Mouse (Mus musculus) kidney, postnatal 10 days (tissue): ENCODE measurements around the gene Dcpp2.
"Not testable (repeated sequence)": the region's sequence is repeated elsewhere in the genome, so short reads cannot be mapped to it uniquely, and the experiment has no call there.

Experiments used
- DNase-seq: peaks from one replicate; pipeline ENCODE4 v3.0.0; 2021; ENCODE audit warnings: mixed read lengths

The Dcpp2 gene

DNA sequence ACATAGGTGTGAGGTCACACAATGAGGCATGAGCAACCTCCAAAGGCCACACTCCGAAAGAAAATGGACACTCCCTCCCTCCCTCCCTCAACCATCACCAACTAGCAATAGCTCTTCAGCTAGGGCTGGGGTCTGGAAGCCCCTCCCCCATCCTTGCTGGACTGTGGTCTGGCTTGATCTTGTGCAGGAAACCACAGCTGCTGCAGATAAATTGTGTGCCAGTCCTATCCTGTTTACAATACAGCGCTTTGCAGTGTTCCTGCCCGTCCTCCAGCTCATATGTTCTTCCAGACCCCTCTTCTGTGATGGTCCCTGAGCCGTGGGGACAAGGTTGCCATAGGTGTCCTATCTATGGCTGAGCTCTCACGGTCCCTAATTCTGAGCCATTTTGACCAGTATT, 50.5 kb downstream of the Dcpp2 start:
- no peak for DNase-seq

GRCm38 (mm10) chr17:23941372-23941771, 60.7 kb downstream of the Dcpp2 start, which contains the start of gene Sbp:
Gene Sbp, plus strand, starts transcription at chr17:23941672.
- DNase-seq: no peak

DNA sequence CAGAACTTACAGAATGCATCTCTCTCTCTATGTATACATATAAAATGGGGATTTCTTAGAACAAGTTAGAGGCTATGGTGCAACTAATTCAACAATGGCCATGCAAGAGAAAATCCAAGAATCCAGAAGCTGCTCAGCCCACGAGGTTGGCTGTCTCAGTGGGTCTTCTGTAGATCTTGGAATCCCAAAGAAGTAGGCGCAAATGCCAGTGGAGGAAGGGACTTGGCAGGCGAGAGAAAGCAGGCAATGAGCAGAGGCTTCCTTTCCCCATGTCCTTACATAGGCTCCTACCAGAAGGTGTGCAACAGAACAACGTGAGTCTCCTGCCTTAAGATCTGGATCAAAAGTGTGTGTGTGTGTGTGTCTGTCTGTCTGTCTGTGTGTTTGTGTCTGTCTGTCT, 66.8 kb downstream of the Dcpp2 start:
- DNase-seq: not testable (repeated sequence)

DNA sequence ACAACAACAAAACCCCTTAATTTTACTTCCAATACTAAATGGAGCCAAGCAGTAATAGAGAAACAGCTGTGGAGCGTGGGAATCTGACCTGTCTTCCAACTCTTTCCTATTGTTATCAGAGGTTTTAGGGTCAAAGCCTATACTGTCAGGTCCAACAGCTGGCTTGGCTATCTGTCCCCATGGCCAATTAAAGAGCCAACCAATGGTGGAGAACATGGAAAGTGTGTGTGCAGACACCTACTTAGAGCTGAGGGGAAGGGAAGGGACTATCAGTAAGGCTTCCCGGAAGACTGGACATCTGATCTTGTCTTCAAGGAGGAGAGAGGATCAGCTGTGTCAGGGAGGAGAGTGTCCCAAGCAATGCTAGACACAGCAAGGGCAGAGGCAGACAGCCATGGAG, 68.4 kb downstream of the Dcpp2 start:
- no peak for DNase-seq
